Mouse (Mus musculus) stomach, postnatal 0 days (tissue): ENCODE measurements at regions not wholly inside any gene's neighbourhood (a gene's known extent, or its start where the extent isn't known, plus 50 kb on each side); places are given as distances from the start of the nearest gene placed in this dataset.

Source experiments
- ATAC-seq: fragments of 200-750 bp; cut with Nextera tagmentation; 2 replicates; pipeline ENCODE4 v1.8.0; 2017; ENCODE audit not compliant: low FRiP score, low TSS enrichment
- DNase-seq: peaks from one replicate; pipeline ENCODE4 v3.0.0-alpha.2; 2016; ENCODE audit warnings: low spot score
- H3K27ac ChIP-seq: fragments of 300-500 bp; sonication (generic); replicated peaks from 2 replicates; pipeline ENCODE4 v1.5.1; 2014; ENCODE audit warnings: mild to moderate bottlenecking, control low read depth
- H3K27me3 ChIP-seq: fragments of 300-500 bp; sonication (generic); 2 replicates; pipeline ENCODE4 v1.6.1; 2014; ENCODE audit warnings: low read length; ENCODE audit not compliant: control insufficient read depth, insufficient read depth
- H3K36me3 ChIP-seq: fragments of 300-500 bp; sonication (generic); 2 replicates; pipeline ENCODE4 v1.6.1; 2014; ENCODE audit warnings: low read length, mixed read lengths; ENCODE audit not compliant: control insufficient read depth, insufficient read depth
- H3K4me1 ChIP-seq: fragments of 300-500 bp; sonication (generic); replicated peaks from 2 replicates; pipeline ENCODE4 v1.6.1; 2014; ENCODE audit warnings: antibody characterized with exemption; ENCODE audit not compliant: control insufficient read depth, insufficient read depth
- H3K4me2 ChIP-seq: fragments of 300-500 bp; sonication (generic); replicated peaks from 2 replicates; pipeline ENCODE4 v1.6.1; 2014; ENCODE audit warnings: low read depth, mild to moderate bottlenecking, control low read depth, moderate library complexity
- H3K4me3 ChIP-seq: fragments of 300-500 bp; sonication (generic); 2 replicates; pipeline ENCODE4 v1.5.1; 2014; ENCODE audit warnings: low read depth, low read length, control low read depth
- H3K9ac ChIP-seq: fragments of 300-500 bp; sonication (generic); 2 replicates; pipeline ENCODE4 v1.6.1; 2014; ENCODE audit warnings: mild to moderate bottlenecking, low read length, control low read depth, mixed read lengths
- H3K9me3 ChIP-seq: fragments of 300-500 bp; sonication (generic); 2 replicates; pipeline ENCODE4 v1.6.1; 2016; ENCODE audit warnings: low read length; ENCODE audit not compliant: control insufficient read depth
- CTCF ChIP-seq: IDR thresholded peaks from 2 replicates; pipeline ENCODE4 v1.5.1; 2016; ENCODE audit warnings: antibody characterized with exemption, low read depth, mild to moderate bottlenecking, moderate library complexity
- EP300 ChIP-seq: optimal IDR thresholded peaks from 2 replicates; pipeline ENCODE3; 2016; ENCODE audit warnings: antibody characterized with exemption
- WGBS: fragments of 180-500 bp; shearing (Covaris S2); extraction: QIAGEN DNeasy Blood & Tissue Kit; methylation state at CpG from one replicate; pipeline ENCODE4 v1.1.7; 2014; 5-methylcytosine and 5-hydroxymethylcytosine counted together

- DNase-seq (no peak), ATAC-seq (no peak)
- no peaks in the 10 kb centered on the region for H3K36me3 ChIP-seq
- H3K4me1 ChIP-seq: no peaks in the 10 kb centered on the region
- no peak overlapping the region for H3K27ac ChIP-seq
- TF ChIP-seq CTCF (no peak), EP300 (no peak)
- H3K4me3 ChIP-seq: no peak overlapping the region
- no peaks in the 10 kb centered on the region for H3K27me3 ChIP-seq
- H3K9ac ChIP-seq: no peak overlapping the region
- WGBS: 82% methylated on average over 3 of the region's 3 CpGs
- no peak overlapping the region for H3K4me2 ChIP-seq
- no peaks in the 10 kb centered on the region for H3K9me3 ChIP-seq
Observed at GRCm38 (mm10) chrX:105346420-105346819, 153.2 kb upstream of the Cypt2 start.

DNA sequence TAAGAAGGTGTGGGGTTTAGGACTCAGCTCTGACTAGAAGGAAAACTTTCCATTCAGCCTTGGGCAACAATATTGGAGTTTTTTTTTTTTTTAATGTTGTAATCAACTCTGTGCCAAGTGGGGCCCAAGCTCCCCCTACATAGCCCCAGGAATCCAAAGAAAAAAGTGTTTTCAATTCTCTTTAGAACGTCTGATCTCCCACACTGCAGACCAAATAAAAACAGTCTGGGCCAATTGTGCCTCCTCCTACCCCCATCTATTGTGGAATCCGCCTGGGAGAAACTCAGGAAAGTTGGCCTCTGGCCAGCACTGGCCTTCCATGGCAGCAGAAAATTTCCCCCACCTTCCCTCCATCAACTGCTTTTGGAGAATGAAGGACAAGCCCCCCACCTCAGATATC lies 133.3 kb upstream of the Cypt2 start:
- Histone ChIP-seq H3K9ac (no peak overlapping the region), H3K4me1 (no peaks in the 10 kb centered on the region), H3K36me3 (no peaks in the 10 kb centered on the region), H3K9me3 (no peaks in the 10 kb centered on the region), H3K4me2 (no peak overlapping the region), H3K27ac (no peak overlapping the region), H3K27me3 (no peaks in the 10 kb centered on the region), H3K4me3 (no peak overlapping the region)
- DNase-seq (no peak), ATAC-seq (no peak)
- TF ChIP-seq EP300: no peak
- no peak for TF ChIP-seq CTCF
- 33% methylated on average over 2 of the region's 2 CpGs for WGBS

GRCm38 (mm10) chrX:105367979-105368378 lies 131.6 kb upstream of the Cypt2 start:
- Histone ChIP-seq H3K27me3 (no peaks in the 10 kb centered on the region), H3K36me3 (no peaks in the 10 kb centered on the region), H3K4me2 (no peak overlapping the region), H3K9me3 (no peaks in the 10 kb centered on the region), H3K27ac (no peak overlapping the region), H3K9ac (no peak overlapping the region), H3K4me1 (no peaks in the 10 kb centered on the region), H3K4me3 (no peak overlapping the region)
- no peak for DNase-seq
- 79% methylated on average over 2 of the region's 2 CpGs for WGBS
- TF ChIP-seq CTCF: no peak
- no peak for TF ChIP-seq EP300
- ATAC-seq: no peak

- Histone ChIP-seq H3K36me3 (no peaks in the 10 kb centered on the region), H3K4me1 (no peaks in the 10 kb centered on the region), H3K27ac (no peak overlapping the region), H3K27me3 (no peaks in the 10 kb centered on the region), H3K4me3 (no peak overlapping the region), H3K9ac (no peak overlapping the region), H3K9me3 (no peaks in the 10 kb centered on the region), H3K4me2 (no peak overlapping the region)
- WGBS: 55% methylated on average over 1 of the region's 1 CpGs
- no peak for DNase-seq
- no peak for ATAC-seq
- no peak for TF ChIP-seq EP300
- no peak for TF ChIP-seq CTCF
Observed at GRCm38 (mm10) chrX:105390506-105390905, 109.1 kb upstream of the Cypt2 start.

- Histone ChIP-seq H3K27me3 (no peaks in the 10 kb centered on the region), H3K36me3 (no peaks in the 10 kb centered on the region), H3K27ac (no peak overlapping the region), H3K9me3 (no peaks in the 10 kb centered on the region), H3K4me3 (no peak overlapping the region), H3K9ac (no peak overlapping the region), H3K4me2 (no peak overlapping the region), H3K4me1 (no peaks in the 10 kb centered on the region)
- TF ChIP-seq EP300 (no peak), CTCF (no peak)
- DNase-seq (no peak), ATAC-seq (no peak)
Observed at GRCm38 (mm10) chrX:105391029-105391428, 108.5 kb upstream of the Cypt2 start.

DNA sequence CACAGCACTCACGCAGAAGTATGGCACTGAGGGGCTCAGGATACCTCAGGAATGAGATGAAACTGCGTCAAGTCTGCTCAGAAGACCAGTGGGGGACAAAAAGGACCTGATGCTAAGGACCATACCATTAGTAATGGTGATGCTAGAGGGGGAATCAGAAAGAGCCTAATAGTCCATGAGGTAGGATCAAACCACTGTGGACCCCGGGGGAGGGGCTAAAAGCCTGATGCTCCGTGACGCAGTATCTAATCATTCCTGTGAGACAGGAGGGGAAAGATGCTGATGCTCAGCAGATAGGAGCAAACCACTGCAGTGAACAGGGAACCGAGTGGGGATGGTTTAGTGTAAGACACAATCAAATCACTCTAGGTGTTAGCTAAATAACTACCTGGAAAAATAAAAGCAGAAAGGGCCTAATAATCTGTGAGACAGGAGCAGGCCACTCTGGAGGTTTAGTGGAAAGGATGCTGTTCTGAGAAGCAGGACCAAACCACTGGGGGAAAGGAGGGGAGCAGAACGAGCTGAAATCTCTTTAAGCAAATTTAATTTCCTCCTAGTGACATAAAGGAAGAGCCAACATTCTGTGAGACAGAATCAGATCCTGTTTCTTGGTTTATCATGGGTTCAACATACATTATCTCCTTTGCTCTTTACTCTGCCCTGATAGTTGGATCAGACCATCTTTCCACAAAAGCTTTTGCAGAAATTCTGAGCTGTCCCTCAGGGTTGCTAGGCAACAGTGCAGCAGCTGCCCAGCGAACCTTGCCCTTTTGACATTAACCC lies 107.7 kb upstream of the Cypt2 start:
- Histone ChIP-seq H3K27ac (no peak overlapping the region), H3K4me3 (no peak overlapping the region), H3K36me3 (no peaks in the 10 kb centered on the region), H3K4me1 (no peaks in the 10 kb centered on the region), H3K9ac (no peak overlapping the region), H3K4me2 (no peak overlapping the region), H3K27me3 (no peaks in the 10 kb centered on the region), H3K9me3 (no peaks in the 10 kb centered on the region)
- WGBS: 33% methylated on average over 8 of the region's 8 CpGs
- ATAC-seq (no peak), DNase-seq (no peak)
- TF ChIP-seq CTCF (no peak), EP300 (no peak)
